Mouse (Mus musculus) NIH3T3 (cell line): ENCODE results near the gene Gm4869.
A peak's percentile ranks its signal among the peaks of the same experiment; 100 is the strongest.
"Not testable (repeated sequence)": the region's sequence is repeated elsewhere in the genome, so short reads cannot be mapped to it uniquely, and the experiment has no call there.

Source experiments
- DNase-seq: peaks from one replicate; pipeline ENCODE4 v3.0.0-alpha.2; 2012; ENCODE audit warnings: low read depth

Gm4869 gene

GRCm38 (mm10) chr5:140445345-140445744 lies at the start of gene Gm4869:
Gm4869 (plus strand) TSS chr5:140445645.
- no peak for DNase-seq

- peak; percentile 70 for DNase-seq
Observed at GRCm38 (mm10) chr5:140396166-140396940, 49.1 kb upstream of the Gm4869 start.

- DNase-seq, result no peak
Observed at GRCm38 (mm10) chr5:140402640-140403270, 42.7 kb upstream of the Gm4869 start.

- no peak for DNase-seq
Observed at GRCm38 (mm10) chr5:140405126-140405525, 40.3 kb upstream of the Gm4869 start.

- DNase-seq, result no peak
Observed at GRCm38 (mm10) chr5:140406666-140407065, 38.8 kb upstream of the Gm4869 start.

GRCm38 (mm10) chr5:140408801-140409200 lies 36.6 kb upstream of the Gm4869 start:
- peak; percentile 20 for DNase-seq

GRCm38 (mm10) chr5:140411339-140411738 lies 34.1 kb upstream of the Gm4869 start:
- DNase-seq, result peak; percentile 80

- DNase-seq, result peak; percentile 25
Observed at GRCm38 (mm10) chr5:140414647-140415046, 30.8 kb upstream of the Gm4869 start.

- no peak for DNase-seq
Observed at GRCm38 (mm10) chr5:140418106-140418488, 27.3 kb upstream of the Gm4869 start.

GRCm38 (mm10) chr5:140418489-140419441 lies 26.7 kb upstream of the Gm4869 start, which contains the start of gene Eif3b:
Eif3b (plus strand) TSS chr5:140419328.
- peak; percentile 94 for DNase-seq

- DNase-seq, result peak; percentile 38
Observed at GRCm38 (mm10) chr5:140419442-140420080, 25.9 kb upstream of the Gm4869 start.

GRCm38 (mm10) chr5:140420616-140421015 lies 24.8 kb upstream of the Gm4869 start:
- peak; percentile 33 for DNase-seq

- no peak for DNase-seq
Observed at GRCm38 (mm10) chr5:140425016-140425783, 20.2 kb upstream of the Gm4869 start.

- not testable (repeated sequence) for DNase-seq
Observed at GRCm38 (mm10) chr5:140439117-140439516, 6.3 kb upstream of the Gm4869 start.

- peak; percentile 25 for DNase-seq
Observed at GRCm38 (mm10) chr5:140441406-140441805, 4.0 kb upstream of the Gm4869 start.

- no peak for DNase-seq
Observed at GRCm38 (mm10) chr5:140444012-140444411, 1.4 kb upstream of the Gm4869 start.

- DNase-seq, result no peak
Observed at GRCm38 (mm10) chr5:140446054-140446453, 609 bp downstream of the Gm4869 start.

GRCm38 (mm10) chr5:140454488-140454887 lies 9.0 kb downstream of the Gm4869 start:
- no peak for DNase-seq

- DNase-seq, result no peak
Observed at GRCm38 (mm10) chr5:140455466-140455865, 10.0 kb downstream of the Gm4869 start.

- no peak for DNase-seq
Observed at GRCm38 (mm10) chr5:140461476-140461875, 16.0 kb downstream of the Gm4869 start.

- DNase-seq, result not testable (repeated sequence)
Observed at GRCm38 (mm10) chr5:140463151-140463550, 17.7 kb downstream of the Gm4869 start.
